Comparison of ENCODE assay signal across 12 mouse cellular contexts in genomic region chr8:117561014-117561413, GRCm38 (mm10).
DNase-seq lines count a peak whose midpoint lies in the region; ATAC-seq and TF ChIP-seq lines count a peak whose summit lies in the region.
"Had no signal": no experiment of that assay in that cellular context is flagged by ENCODE, and none has a peak within 500 bp of the region (broad histone marks: within the 10 kb centered on the region; RNA-seq: fewer than 3 reads in every experiment).

No protein-coding gene starts in this region.

- peak; percentile 23 for DNase-seq in embryonic facial prominence, embryonic 14.5 days (ENCODE audit: low spot score)
- no peak for DNase-seq in embryonic facial prominence, embryonic 10.5 days (ENCODE audit: low spot score)
- DNase-seq in midbrain, embryonic 11.5 days (ENCODE audit: low spot score, missing footprints): peak; percentile 76
- DNase-seq in midbrain, embryonic 14.5 days: no peak
- peak; percentile 23 to 25 for DNase-seq in heart, postnatal 14 days
- DNase-seq in kidney, postnatal 36 days: peak; percentile 36 to 51
- DNase-seq in liver, postnatal 0 days: no peak
- no peak for DNase-seq in spleen, postnatal 10 days (ENCODE audit: low spot score in 2 of 2)
- DNase-seq: adrenal gland, adult 8-10 months; gastrocnemius, postnatal 10 days; thymus, postnatal 25 days had no signal

- H3K4me3 ChIP-seq in embryonic facial prominence, embryonic 14.5 days (ENCODE audit: low read depth, low read length): no peak overlapping the region
- no peak overlapping the region for H3K4me3 ChIP-seq in embryonic facial prominence, embryonic 10.5 days
- no peak overlapping the region for H3K4me3 ChIP-seq in midbrain, embryonic 11.5 days (ENCODE audit: low read depth, low read length)
- no peak overlapping the region for H3K4me3 ChIP-seq in midbrain, embryonic 14.5 days (replicated peaks; ENCODE audit: low read depth, low read length)
- no peak overlapping the region for H3K4me3 ChIP-seq in liver, postnatal 0 days (ENCODE audit: low read depth, low read length)
- H3K4me3 ChIP-seq: myocyte had no signal

- no peak for TF ChIP-seq CTCF in liver, postnatal 0 days (IDR thresholded peaks at IDR 0.05; ENCODE audit: low read depth)

- no peaks in the 10 kb centered on the region for H3K4me1 ChIP-seq in embryonic facial prominence, embryonic 14.5 days (ENCODE audit: control insufficient read depth, insufficient read depth, low read length)
- peaks cover 11% of the 10 kb centered on the region for H3K4me1 ChIP-seq in embryonic facial prominence, embryonic 10.5 days
- no peaks in the 10 kb centered on the region; the same call in 1 of the 2 replicates for H3K4me1 ChIP-seq in midbrain, embryonic 11.5 days (ENCODE audit: control insufficient read depth, insufficient read depth, low read length)
- no peaks in the 10 kb centered on the region for H3K4me1 ChIP-seq in midbrain, embryonic 14.5 days (ENCODE audit: control insufficient read depth, insufficient read depth, low read length)
- peaks cover 13% of the 10 kb centered on the region for H3K4me1 ChIP-seq in liver, postnatal 0 days (ENCODE audit: insufficient read depth)

- ATAC-seq in embryonic facial prominence, embryonic 14.5 days (ENCODE audit: low read depth): no peak
- no peak for ATAC-seq in midbrain, embryonic 11.5 days (ENCODE audit: low FRiP score)
- no peak for ATAC-seq in midbrain, embryonic 14.5 days (ENCODE audit: low FRiP score, low TSS enrichment)
- ATAC-seq in liver, postnatal 0 days: no peak

- no peak for TF ChIP-seq EP300 in liver, postnatal 0 days (IDR thresholded peaks at IDR 0.05; ENCODE audit: low read depth)

- H3K27ac ChIP-seq in embryonic facial prominence, embryonic 14.5 days (replicated peaks; ENCODE audit: low read depth, low read length): no peak overlapping the region; the same call in 1 of the 2 replicates
- no peak overlapping the region for H3K27ac ChIP-seq in embryonic facial prominence, embryonic 10.5 days (replicated peaks)
- no peak overlapping the region for H3K27ac ChIP-seq in midbrain, embryonic 11.5 days (ENCODE audit: low read depth, low read length)
- no peak overlapping the region for H3K27ac ChIP-seq in midbrain, embryonic 14.5 days (replicated peaks; ENCODE audit: low read depth, low read length)
- no peak overlapping the region for H3K27ac ChIP-seq in liver, postnatal 0 days (ENCODE audit: low read depth)

- no peak overlapping the region for H3K9ac ChIP-seq in embryonic facial prominence, embryonic 14.5 days (ENCODE audit: low read depth, low read length)
- H3K9ac ChIP-seq in midbrain, embryonic 11.5 days (ENCODE audit: low read length): no peak overlapping the region
- H3K9ac ChIP-seq in midbrain, embryonic 14.5 days (replicated peaks; ENCODE audit: low read length): no peak overlapping the region
- H3K9ac ChIP-seq in liver, postnatal 0 days (replicated peaks): no peak overlapping the region

- intact Hi-C loops in heart, postnatal 14 days (cut with DNase I): loop anchor here (10.0 kb wide), 1 partner anchor 336 kb away; no protein-coding TSS in a partner anchor

- no peaks in the 10 kb centered on the region for H3K27me3 ChIP-seq in embryonic facial prominence, embryonic 14.5 days (replicated peaks; ENCODE audit: control insufficient read depth, insufficient read depth, low read length)
- peaks cover 14% of the 10 kb centered on the region for H3K27me3 ChIP-seq in embryonic facial prominence, embryonic 10.5 days (replicated peaks; ENCODE audit: low read depth, poor library complexity, severe bottlenecking)
- H3K27me3 ChIP-seq in midbrain, embryonic 11.5 days (ENCODE audit: control insufficient read depth, insufficient read depth, low read length): 0 out of 2 replicates have a peak, but pooled peaks cover 2% of the 10 kb centered on the region
- H3K27me3 ChIP-seq in midbrain, embryonic 14.5 days (ENCODE audit: control insufficient read depth, insufficient read depth, low read length): no peaks in the 10 kb centered on the region; the same call in 1 of the 2 replicates
- H3K27me3 ChIP-seq in liver, postnatal 0 days (ENCODE audit: insufficient read depth, low read length): no peaks in the 10 kb centered on the region

- H3K9me3 ChIP-seq in embryonic facial prominence, embryonic 14.5 days (ENCODE audit: control insufficient read depth, low read length): no peaks in the 10 kb centered on the region
- no peaks in the 10 kb centered on the region for H3K9me3 ChIP-seq in embryonic facial prominence, embryonic 10.5 days
- no peaks in the 10 kb centered on the region for H3K9me3 ChIP-seq in midbrain, embryonic 11.5 days (ENCODE audit: control insufficient read depth, low read length)
- no peaks in the 10 kb centered on the region for H3K9me3 ChIP-seq in midbrain, embryonic 14.5 days (ENCODE audit: control insufficient read depth, low read length)
- H3K9me3 ChIP-seq in liver, postnatal 0 days (ENCODE audit: low read length): no peaks in the 10 kb centered on the region

- H3K4me2 ChIP-seq in embryonic facial prominence, embryonic 14.5 days (ENCODE audit: low read depth, low read length): no peak overlapping the region
- H3K4me2 ChIP-seq in midbrain, embryonic 11.5 days: no peak overlapping the region
- no peak overlapping the region for H3K4me2 ChIP-seq in midbrain, embryonic 14.5 days (ENCODE audit: low read length)
- H3K4me2 ChIP-seq in liver, postnatal 0 days (ENCODE audit: low read depth, low read length): no peak overlapping the region

- 56% methylated on average over 4 of the region's 4 CpGs for whole genome bisulfite sequencing in embryonic facial prominence, embryonic 14.5 days
- 69% methylated on average over 4 of the region's 4 CpGs for WGBS in embryonic facial prominence, embryonic 10.5 days
- 74% methylated on average over 4 of the region's 4 CpGs for WGBS in midbrain, embryonic 11.5 days
- 73% methylated on average over 4 of the region's 4 CpGs for WGBS in midbrain, embryonic 14.5 days
- 72% methylated on average over 4 of the region's 4 CpGs for WGBS in liver, postnatal 0 days (ENCODE audit: insufficient replicate concordance)

- H3K36me3 ChIP-seq in embryonic facial prominence, embryonic 14.5 days (ENCODE audit: control insufficient read depth, insufficient read depth, low read length): no peaks in the 10 kb centered on the region
- no peaks in the 10 kb centered on the region for H3K36me3 ChIP-seq in embryonic facial prominence, embryonic 10.5 days (replicated peaks)
- H3K36me3 ChIP-seq in midbrain, embryonic 11.5 days (ENCODE audit: control insufficient read depth, insufficient read depth, low read length): no peaks in the 10 kb centered on the region
- H3K36me3 ChIP-seq in midbrain, embryonic 14.5 days (ENCODE audit: control insufficient read depth, insufficient read depth, low read length): no peaks in the 10 kb centered on the region
- H3K36me3 ChIP-seq in liver, postnatal 0 days (replicated peaks; ENCODE audit: insufficient read depth, low read length): peaks cover 3% of the 10 kb centered on the region; the same call in 1 of the 2 replicates

Comparison
In these comparisons a context has a peak if more than half of its experiments do, and no peak if none do; other contexts are left out.
1. DNase-seq: peak in embryonic facial prominence, embryonic 14.5 days (single experiment), midbrain, embryonic 11.5 days (single experiment), heart, postnatal 14 days (2 of 2) and kidney, postnatal 36 days (2 of 2); none in embryonic facial prominence, embryonic 10.5 days (single experiment), midbrain, embryonic 14.5 days (single experiment), liver, postnatal 0 days (single experiment) and spleen, postnatal 10 days (0 of 2).